ENCODE assay signal across 5 mouse cellular contexts in genomic region chr1:139302519-139302918, GRCm38 (mm10).
DNase-seq lines count a peak whose midpoint lies in the region; ATAC-seq and TF ChIP-seq lines count a peak whose summit lies in the region.
"Not testable (repeated sequence)": the region's sequence is repeated elsewhere in the genome, so short reads cannot be mapped to it uniquely, and the experiment has no call there.

No protein-coding gene starts in this region.

- not testable (repeated sequence) for H3K36me3 ChIP-seq in CH12.LX (replicated peaks in 1 of 2; ENCODE audit: control insufficient read depth in 1 of 2, insufficient read depth in 1 of 2, low read length in 1 of 2)

- in situ Hi-C loops in CH12.LX (cut with MboI; ENCODE audit: low pct_ligation_motif_present, low pct_unique_long_range_greater_than_20kb, low sequenced_read_pairs): not testable (repeated sequence)

- not testable (repeated sequence) for H3K4me3 ChIP-seq in CH12.LX (replicated peaks in 1 of 3; ENCODE audit: low read depth in 2 of 3, low read length in 2 of 3, poor library complexity in 1 of 3)

- H3K9me3 ChIP-seq in CH12.LX (replicated peaks; ENCODE audit: low read length): not testable (repeated sequence)

- H3K4me1 ChIP-seq in CH12.LX (ENCODE audit: control insufficient read depth in 1 of 2, insufficient read depth in 2 of 2): not testable (repeated sequence)

- DNase-seq in 416B (ENCODE audit: low read depth) (peak; percentile 51), CH12.LX (ENCODE audit: extremely low read depth) (peak; percentile 31)
- peak; percentile 5 to 6 for DNase-seq in heart, adult 9 months (ENCODE audit: low spot score in 2 of 2)
- DNase-seq in skeletal muscle tissue, adult 2 months (ENCODE audit: low read depth, low spot score): peak; percentile 6

- TF ChIP-seq POLR2A in CH12.LX (IDR thresholded peaks at IDR 0.05; ENCODE audit: low read depth, low read length): not testable (repeated sequence)

- not testable (repeated sequence) for TF ChIP-seq EP300 in CH12.LX (IDR thresholded peaks at IDR 0.05; ENCODE audit: low read length)

- not testable (repeated sequence) for H3K4me2 ChIP-seq in CH12.LX (ENCODE audit: insufficient read depth, low read depth, poor library complexity, severe bottlenecking)

- TF ChIP-seq RAD21 in CH12.LX (IDR thresholded peaks at IDR 0.05; ENCODE audit: low read depth, low read length): not testable (repeated sequence)

- not testable (repeated sequence) for H3K9ac ChIP-seq in CH12.LX (ENCODE audit: insufficient read depth, low read depth)

- H3K79me2 ChIP-seq in CH12.LX (replicated peaks; ENCODE audit: control insufficient read depth, extremely low read depth, insufficient read depth, poor library complexity, severe bottlenecking): not testable (repeated sequence)

- H3K27me3 ChIP-seq in CH12.LX (replicated peaks): not testable (repeated sequence)

- not testable (repeated sequence) for TF ChIP-seq CTCF in CH12.LX (conservative IDR thresholded peaks at IDR 0.05 in 1 of 2, IDR thresholded peaks at IDR 0.05 in 1 of 2; ENCODE audit: low read depth in 2 of 2, low read length in 2 of 2)

- dilution Hi-C loops in CH12.LX (cut with MboI; ENCODE audit: extremely low pct_ligation_motif_present, extremely low pct_unique_long_range_greater_than_20kb, low sequenced_read_pairs): not testable (repeated sequence)

- peak; percentile 54; the same call in 1 of the 2 replicates for ATAC-seq in megakaryocyte progenitor cell, adult 5-6 weeks (replicated peaks; ENCODE audit: poor library complexity)

- H3K27ac ChIP-seq in CH12.LX (ENCODE audit: insufficient read depth, low read depth): not testable (repeated sequence)

TF ChIP-seq in CH12.LX, 34 proteins besides CTCF, POLR2A, EP300 and RAD21:
- TF ChIP-seq JUN (IDR thresholded peaks at IDR 0.05; ENCODE audit: insufficient read depth, low read depth, low read length) (0 out of 2 replicates have a peak, but pooled peaks have one; percentile 9), ZNF384 (IDR thresholded peaks at IDR 0.05; ENCODE audit: low read depth, low read length) (0 out of 2 replicates have a peak, but pooled peaks have one; percentile 10)
